Mouse (Mus musculus): ENCODE data around the gene Itgb1bp1.

Itgb1bp1 gene

GRCm38 (mm10) chr12:21204701-21205312, 81.3 kb downstream of the Itgb1bp1 start:
- no peak for DNase-seq (ENCODE audit: low read depth in 2 of 2, low spot score in 2 of 2)

GRCm38 (mm10) chr12:21201485-21202269, 84.4 kb downstream of the Itgb1bp1 start:
- no peak for DNase-seq (ENCODE audit: low read depth in 2 of 2, low spot score in 2 of 2)

- no peak for DNase-seq (ENCODE audit: low read depth in 2 of 2, low spot score in 2 of 2)
Observed at GRCm38 (mm10) chr12:21200613-21201012, 85.5 kb downstream of the Itgb1bp1 start.

GRCm38 (mm10) chr12:21196420-21196819, 89.7 kb downstream of the Itgb1bp1 start:
- no peak for DNase-seq (ENCODE audit: low read depth in 2 of 2, low spot score in 2 of 2)

- DNase-seq (ENCODE audit: low read depth in 2 of 2, low spot score in 2 of 2) = no peak
Observed at GRCm38 (mm10) chr12:21195497-21195896, 90.6 kb downstream of the Itgb1bp1 start.

DNA sequence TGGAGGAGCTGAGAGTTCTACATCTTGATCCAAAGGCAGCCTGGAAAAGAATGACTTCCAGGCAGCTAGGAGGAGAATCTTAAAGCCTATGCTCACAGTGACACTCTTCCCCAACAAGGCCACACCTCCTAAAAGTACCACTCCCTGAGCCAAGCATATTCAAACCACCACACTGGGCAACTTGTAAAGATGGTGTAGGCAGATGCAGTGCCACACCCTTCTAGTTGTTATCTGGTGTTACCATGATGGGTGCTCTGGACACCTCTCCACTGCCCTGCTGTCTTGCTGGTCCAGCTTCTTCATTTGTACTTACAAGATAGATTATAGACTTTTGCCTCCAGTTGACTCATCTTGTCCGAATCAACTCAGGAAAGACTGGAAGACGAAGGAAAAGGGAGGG, 94.5 kb downstream of the Itgb1bp1 start:
- no peak for DNase-seq (ENCODE audit: low read depth in 2 of 2, low spot score in 2 of 2)

Data from CD8-positive naive resting alpha-beta T cell, adult 2 months (primary cell).